Mouse (Mus musculus) ovary, postnatal 10 days (tissue): Measurements from ENCODE around the gene Ptch1.

Source experiments
- DNase-seq: peaks from one replicate; pipeline ENCODE4 v3.0.0; 2022; ENCODE audit warnings: low spot score

Gene Ptch1

DNA sequence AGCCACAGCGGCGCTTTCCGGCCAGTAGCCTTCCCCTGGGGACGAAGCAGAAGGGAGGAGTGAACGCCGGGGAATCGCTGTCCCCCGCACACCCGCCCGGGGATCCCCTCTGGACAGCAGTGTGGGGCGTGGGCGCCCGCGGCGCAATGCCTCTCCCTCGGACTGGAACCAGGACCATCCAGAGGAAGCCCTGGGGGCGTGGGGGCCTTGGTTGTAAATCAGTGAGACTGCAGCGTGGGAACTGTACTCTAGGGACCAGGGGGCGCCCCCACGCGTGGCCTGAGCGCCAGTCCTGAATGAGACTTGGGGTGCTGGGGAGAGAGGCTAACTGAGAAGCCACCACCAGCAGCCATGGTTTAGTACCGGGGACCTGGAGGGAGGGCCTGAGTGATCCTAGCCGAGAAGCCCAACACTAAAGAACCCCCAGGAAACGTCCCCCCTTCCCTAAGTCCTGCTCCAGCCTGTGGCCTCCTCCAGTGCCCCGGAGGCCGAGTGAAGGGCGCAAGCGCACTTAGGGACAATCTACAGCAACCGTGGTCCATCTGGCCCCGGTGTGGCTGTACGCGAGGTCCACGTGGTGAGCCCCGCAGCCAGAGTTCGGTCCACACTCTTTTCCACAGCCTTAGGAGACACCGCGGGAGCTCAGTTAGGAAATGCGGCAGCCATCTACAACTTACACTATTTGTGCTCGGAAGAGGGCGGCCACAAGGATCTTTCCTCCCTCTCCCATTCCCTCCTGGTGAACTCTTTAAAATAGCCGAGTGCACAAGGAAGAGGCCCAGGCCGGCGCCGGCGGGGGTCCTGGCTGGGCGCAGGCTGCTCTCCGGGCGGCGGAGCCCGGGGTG, 9.4 kb downstream of the Ptch1 start:
- DNase-seq = peak; percentile 45

DNA sequence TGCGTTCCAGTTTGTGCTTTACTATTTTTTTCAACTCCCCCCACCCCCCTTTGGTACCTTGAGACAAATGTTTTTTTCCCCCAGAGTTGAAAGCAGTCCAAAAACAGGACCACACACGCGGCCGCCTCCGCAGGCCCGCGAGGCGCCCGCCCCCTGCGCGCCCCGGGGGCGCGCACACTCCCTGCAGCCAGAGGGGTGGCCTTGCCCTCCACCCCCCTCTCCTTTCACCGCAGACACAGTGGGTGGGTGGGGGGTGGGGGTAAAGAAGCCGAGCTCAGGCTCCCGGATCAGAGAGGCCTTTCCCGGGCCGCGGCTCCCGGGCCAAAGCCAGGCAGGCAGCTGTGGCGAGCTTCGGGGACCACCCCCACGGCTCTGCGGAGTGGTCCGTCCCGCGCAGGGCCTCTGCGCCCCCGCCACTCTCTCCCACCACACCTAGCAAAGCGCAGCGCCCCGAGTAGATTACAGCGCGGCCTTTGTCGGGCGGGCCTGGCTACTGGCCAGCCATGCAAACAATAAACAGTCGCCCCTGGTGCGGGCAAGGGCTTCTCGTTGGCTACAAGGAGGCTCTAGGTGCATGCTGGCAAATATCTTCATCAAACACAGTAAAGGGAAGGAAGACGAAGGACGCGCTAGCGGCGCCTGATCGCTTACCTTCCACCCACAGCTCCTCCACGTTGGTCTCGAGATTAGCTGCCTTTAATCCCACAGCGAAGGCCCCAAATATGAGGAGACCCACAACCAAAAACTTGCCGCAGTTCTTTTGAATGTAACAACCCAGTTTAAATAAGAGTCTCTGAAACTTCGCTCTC, 10.2 kb downstream of the Ptch1 start:
- DNase-seq = peak; percentile 81

DNA sequence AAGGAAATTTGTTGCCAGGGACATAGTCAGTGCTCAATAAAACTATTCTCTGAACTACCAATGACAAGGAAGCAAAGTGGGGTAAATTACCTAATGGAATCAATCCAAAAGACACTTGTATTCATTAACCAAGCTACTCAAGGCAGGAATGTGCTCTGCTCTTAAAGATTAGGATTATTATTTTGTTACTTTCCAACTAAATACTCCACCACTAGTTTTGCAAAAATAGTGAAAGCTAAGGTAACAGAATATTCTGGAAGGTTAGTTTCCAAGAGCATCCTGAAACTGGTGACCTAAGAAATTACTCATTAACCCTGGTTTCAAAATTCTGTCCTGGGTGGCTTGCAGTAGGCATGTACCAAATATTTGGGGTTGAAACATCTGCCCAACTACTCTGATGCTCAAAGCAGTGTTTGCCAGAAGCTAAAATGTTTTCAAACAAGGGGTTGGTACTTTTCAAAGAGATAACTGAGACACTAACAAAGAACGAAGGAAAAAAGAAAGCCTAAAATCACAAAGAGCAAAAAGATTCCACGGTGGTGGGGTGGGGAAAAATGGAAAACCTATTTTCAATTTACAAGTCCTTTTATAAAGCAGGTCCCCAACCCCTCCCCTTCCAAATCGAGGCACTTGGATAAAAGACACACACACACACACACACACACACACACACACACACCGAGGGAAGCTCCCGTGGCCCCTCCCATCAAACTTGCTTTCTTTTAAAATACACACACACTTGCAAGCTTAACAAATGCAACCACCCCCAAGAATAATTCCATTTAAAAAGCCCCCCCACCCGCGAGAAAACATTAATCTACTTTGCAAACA, 11.0 kb downstream of the Ptch1 start:
- DNase-seq = no peak

DNA sequence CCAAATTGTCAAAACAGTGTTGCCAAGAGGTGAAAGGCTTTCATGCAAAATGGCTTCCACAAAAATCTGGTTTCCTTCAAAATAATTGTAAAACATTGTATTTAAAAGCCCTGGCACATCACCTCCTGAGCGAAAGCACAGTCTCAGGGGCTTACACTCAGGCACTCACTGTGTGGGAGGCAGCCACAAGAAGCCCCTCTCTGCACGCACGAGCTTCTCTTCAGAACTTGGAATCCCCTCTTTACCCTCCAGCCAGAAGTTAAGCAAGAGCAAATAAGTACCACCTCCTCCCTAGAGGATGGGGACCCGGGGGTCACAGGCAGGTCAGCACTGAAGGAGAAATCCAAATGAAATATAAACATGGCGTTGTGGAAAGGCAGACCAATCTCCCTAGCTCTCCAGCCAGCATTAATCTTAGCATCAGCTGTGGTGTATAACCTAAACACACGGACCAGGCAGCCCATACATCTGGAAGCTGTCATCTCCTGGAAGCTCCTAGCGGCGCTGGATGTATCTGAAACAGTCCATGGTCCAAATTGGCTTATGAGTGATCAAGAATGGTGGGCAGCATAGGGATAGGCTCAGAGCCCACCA, 15.0 kb downstream of the Ptch1 start:
- DNase-seq = no peak

DNA sequence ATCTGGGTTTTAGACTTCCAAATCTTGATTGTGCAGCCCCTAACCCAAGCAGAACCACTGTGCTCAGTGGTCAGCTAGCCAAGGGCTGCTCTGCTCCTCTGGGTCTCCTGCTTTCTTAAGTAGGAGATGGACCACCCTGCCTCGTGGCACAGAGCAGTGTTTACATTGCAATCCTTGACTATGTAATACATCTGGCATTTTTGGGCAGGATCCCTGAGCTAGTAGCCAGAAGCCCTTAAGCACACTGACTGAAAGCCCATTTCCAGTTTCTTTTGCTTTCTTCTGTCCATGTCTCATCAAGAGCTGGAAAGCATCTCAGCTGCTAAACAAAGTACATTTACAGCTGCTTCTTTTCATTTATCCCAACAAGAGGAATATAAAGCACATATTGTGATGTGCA, 17.0 kb downstream of the Ptch1 start:
- no peak for DNase-seq

DNA sequence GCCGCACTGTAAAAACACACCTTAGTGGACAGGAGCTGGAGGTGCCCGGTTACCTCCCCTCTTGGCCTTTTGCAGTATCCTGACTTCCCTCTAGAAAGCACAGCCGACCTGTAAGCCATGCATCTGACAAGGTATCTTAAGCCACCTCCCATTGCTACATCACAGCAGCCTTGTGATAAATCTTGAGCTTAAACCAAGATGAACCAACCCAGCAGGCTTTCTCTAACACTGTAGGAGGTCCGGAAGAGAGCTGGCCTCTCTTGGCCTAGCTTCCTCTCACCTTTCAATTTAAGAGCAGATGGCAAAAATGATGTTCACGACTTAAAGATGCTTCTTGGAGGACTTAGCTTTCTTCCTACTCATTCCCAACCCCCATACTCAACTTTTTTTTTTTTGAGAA, 17.5 kb downstream of the Ptch1 start:
- no peak for DNase-seq

DNA sequence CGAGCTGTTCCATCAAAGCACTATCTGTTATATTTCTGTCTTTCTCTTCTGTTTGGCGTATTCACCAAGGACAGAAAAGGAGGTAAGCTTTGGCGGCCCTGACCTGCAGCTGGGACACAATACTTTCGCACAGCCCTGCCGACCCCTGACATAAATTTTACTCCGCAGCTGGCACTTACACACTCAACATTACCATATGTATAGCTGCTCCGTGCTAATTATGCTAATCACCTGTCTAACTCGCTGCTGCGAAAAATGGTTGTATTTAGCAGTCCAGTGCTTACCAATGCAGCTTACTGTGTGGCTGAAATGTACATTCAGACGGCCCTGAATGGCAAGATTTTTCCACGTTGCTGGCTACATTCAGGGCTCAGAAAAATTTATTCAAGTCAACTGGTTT, 18.8 kb downstream of the Ptch1 start:
- no peak for DNase-seq

DNA sequence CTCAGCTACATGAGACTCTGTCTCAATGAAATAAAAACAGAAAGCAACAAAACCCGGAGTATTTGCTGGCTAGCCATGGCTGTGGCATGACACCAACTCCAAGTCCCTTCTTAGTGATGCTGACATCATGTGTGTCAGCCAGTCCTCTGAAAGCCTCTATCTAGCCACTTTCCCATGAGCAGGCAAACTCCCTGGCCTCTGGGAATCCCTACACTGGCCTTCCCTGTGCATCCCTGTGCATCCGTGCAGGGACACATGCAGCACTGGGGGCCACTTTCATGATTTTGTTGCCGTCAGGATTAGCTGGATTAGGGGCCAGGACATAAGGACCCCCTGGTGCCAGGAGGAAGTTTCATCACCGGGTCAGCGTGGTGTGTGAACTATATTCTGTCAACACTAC, 20.0 kb downstream of the Ptch1 start:
- no peak for DNase-seq

DNA sequence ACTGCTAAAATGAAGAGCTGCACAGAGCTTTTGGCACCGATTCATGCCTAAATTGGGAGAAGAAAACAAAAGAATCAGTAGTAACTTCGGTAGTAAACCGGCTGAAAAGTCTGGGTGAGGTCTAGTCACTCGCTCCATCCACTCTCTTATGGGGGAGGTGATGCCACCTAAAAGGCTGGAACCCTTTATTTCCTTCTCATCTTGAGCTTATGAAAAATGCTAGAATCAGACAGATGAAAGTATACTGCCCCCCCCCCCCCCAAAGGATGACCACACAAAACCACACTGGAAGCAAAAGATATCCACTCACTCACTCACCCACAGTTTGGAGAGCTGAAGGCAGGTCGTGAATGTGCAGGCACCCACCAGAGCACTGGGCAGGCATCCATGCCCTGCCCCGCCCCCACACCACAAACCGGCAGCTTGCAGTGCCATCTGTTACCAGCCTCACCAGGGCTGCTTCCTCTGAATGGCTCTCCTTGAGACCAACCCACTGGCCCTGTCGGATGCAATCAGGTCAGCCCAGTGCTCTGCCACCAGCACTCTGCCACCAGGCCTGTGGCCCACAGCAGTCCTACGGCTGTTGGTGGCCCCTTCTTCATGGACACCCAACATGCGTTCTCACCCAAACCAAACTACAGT, 21.0 kb downstream of the Ptch1 start:
- no peak for DNase-seq

DNA sequence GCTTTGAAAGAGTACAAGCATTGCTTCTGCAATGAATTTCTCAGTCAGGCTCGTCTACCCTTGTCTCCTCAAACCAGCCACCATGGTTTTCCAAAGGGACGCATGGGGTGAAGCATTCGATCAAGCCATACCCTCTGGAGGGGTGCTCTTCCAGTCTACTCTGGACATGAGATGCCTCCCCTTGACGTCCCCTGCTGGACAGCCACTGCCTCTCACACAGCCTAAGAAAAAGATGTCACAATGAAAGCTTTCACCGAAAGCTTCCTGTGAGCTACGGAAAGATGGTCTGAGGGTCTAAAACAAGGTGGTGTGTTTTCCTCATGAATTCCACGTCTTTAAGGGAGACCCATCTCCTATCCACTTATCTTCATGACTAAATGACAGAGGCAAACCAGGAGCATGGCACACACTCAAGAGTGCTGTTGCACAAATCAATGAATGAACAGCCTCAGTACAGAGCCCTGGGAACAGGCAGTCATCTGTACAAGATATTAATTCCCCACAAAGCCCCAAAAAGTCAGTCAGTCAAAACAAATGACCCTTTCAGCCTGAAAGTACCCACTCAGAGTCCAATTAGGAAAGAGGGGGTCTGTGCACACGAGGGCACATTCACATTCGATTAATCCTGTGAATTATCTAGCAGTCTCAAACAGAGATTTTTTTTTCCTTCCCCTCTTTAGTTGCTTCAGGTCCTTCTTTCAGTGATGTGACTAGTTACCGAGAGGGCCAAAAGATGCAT, 21.7 kb downstream of the Ptch1 start:
- DNase-seq = no peak

DNA sequence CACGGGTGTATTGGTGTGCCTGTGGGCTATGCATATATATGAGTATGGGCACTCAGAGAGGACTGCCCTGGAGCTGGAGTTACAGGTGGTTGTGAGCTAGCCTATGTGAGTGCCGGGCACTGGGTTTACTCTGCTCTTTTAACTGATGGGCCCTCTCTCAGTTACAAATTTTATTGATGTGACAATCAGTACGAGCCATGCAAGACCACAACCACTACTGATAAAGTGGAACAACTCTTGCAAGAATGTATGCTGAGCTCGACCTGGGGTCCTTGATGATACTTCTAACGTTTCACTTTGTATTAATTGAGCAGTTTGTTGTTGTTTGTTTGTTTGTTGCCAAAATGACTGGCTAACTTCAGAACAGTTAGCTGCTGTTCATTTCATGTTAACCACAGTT, 23.0 kb downstream of the Ptch1 start:
- no peak for DNase-seq

DNA sequence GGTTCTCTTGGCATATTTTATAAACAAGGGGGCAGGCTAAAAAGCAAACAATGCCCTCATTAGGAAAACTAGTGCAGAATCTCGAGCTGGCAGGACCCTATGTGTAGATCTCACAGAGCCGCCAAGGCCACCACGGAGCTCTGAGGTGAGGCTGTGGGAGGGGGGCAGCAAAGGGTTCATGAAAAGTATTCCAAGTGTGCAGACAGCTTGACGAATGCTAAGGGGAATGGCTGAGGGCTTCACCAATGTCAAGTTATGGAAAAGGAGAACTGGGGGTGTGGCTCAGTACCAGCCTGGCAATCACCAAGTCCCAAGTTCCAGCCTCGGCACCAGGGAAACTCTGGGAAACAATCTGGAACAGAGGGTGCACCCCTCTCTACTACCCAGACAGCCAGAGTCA, 24.2 kb downstream of the Ptch1 start:
- no peak for DNase-seq

DNA sequence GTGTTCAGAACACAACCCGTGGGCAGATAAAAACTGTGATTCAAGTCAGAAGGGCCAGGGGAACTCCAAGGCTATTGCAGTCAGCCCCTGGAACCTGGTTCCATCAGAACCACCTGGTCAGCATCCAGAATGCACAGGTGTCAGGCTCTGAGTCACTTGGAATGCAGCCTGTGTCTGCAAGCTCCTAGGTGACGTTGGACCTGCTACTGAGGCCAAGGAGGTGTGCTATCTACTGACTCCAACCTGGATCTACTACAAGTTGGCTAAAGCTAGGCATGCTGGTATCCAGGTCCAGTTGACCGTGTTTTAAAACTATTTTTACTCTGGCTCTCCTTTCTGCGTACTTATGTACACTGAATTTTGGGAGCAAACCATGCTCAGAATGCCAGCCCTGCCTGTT, 24.8 kb downstream of the Ptch1 start:
- no peak for DNase-seq

DNA sequence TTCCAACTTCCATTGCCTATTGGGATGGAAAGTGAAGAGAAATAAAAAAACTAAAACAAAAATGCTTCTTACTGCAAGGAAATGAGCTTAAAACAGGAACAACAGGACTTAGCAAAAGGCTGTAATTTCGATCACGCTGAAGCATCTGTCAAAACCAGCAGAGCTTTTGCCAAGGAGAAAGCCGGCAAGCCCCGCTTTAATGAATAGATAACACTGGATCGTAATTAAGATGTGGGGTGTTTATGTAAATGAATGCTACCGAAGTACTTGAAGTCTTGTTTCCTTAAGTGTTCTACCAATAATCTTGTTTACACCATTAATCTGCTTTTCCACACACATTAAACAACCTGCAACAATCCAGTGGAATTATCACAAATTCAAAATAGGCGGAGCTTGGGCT, 28.1 kb downstream of the Ptch1 start:
- no peak for DNase-seq

DNA sequence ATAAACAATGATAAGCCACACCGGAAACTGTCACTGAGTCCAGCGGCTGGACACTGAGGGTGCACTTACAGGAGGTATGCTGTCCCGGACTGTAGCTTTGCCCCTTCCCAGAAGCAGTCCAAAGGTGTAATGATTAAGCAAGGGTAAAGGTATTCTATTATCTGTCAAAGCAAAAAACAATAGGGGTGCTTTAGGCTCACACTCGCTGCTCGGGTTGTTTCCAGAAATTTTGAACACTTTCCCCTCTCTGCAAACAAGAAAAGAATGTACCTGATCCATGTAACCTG, 28.5 kb downstream of the Ptch1 start:
- no peak for DNase-seq

DNA sequence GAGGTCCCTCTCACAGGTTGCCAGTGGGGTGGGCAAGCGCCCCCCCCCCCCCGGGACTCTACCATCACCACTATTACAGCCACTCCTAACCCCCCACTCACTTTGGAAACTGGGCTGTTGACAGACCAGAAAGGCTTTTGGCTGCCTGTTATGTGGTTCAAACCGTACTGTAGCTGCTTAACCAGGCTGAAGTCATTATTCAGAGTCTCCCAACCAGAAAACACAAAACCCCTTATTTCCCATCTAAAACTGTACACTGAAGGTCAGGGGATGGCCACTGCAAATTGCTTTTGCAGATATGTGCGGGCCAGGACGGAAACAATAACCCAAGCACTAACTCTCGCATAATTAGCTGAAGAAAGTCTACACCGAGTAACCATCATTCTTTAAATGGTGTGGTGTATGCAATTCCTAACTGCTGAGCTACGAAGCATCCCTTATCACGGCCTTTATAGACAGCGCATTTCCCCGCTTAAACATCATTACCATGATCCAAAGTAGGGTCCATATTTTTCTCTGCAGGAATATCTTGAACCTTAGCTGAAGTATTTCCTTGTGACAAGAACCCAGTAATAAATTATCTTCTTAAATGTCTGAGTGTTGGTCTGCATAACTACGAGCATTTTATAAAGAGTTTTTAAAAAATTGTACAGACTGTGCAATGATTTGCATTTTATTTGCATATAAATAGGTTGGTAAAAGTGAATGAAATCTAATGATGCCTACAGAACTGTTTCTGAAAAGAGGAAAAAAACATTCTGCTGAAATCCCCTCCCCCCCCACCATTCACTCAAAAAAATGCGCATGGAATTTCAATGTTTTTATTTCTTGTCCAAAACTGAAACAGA, 29.1 kb downstream of the Ptch1 start:
- DNase-seq = no peak

DNA sequence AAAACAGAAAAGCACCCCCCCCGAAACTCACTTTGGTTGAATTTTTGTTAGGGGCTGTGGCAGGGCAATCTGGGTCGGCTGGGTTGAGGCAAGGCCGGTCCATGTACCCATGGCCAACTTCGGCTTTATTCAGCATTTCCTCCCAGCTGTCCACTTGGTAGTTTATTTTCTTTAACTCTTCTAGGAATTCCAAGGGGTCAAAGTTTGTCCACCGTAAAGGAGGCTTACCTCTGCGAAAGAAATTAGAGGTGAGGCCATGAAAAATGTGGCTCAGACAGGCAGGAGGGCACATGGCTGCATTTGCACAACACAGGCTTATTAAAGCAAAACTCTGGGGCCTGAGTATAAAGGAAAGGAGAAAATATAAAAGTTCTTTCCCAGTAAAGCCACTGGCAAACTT, 29.9 kb downstream of the Ptch1 start:
- DNase-seq = no peak

DNA sequence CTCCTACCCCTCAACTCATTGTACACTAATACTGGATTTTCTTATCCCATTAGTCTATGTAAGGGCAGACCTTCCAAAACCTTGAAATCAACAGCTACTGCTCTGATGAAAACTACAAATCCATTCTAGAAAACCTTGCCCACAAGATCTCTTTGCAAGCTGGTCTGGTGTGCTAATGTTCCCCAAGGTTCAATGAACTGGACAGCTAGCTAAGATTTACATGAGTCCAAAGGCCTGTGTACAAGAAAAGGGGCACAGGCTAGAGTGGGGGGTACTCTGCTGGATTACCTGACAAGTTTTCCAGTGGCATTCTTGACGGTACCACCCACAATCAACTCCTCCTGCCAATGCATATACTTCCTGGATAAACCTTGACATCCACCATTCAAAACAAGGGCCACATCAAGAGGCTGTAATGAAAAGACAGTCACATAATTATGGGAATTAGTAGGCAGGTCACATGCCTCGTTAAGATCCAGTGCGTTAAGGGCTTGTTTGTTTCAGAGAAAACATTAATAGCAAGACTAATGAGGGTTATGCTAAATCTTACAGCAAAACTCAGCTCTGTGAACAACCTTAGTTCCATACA, 30.5 kb downstream of the Ptch1 start:
- no peak for DNase-seq

DNA sequence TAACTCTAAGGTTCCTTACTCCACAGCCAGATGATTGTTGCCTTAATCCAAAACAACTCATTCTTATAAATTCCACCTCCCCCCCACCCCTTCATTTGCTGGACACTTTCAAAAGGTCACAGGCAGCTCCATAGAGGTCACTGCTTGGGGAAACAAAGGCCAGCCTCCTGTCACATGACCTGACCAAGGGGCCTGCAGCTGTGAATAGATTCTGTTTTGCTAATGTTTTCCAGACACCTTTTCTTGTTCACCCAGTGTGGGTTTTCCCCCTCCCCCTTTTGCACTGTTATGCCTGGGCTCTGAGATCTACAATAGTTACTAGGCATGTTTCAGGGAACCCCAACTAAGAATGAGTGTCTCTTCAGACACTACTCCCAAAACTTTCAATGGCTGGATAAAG, 31.9 kb downstream of the Ptch1 start:
- DNase-seq = no peak

DNA sequence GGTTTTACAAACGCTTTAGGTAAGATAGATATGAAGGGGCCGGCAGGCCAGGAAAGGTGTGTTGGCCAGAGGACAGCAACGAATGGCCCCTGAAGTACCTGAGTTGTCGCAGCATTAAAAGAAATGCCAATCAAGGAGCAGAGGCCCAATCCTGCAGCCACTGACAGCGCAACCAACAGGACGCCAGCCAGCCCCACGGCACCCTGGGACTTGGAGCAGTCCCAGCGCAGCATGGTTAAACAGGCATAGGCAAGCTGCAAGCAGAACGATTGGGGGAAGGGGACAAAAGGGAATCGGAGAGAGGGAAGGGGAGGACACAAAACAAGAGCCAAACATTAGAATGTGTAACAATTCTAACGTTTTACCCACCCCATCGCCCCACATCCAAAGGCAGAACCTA, 32.8 kb downstream of the Ptch1 start:
- DNase-seq = no peak
